Mouse (Mus musculus) forebrain, postnatal 0 days (tissue): ENCODE results near the gene Adam1a. TPM values are rescaled to one million over a fixed set of nuclear protein-coding genes. Genes with fewer than 3 reads are reported as not detected.

Experiments
- ATAC-seq: fragments of 200-750 bp; cut with Nextera tagmentation; 2 replicates; pipeline ENCODE4 v1.8.0; 2017; ENCODE audit warnings: mild to moderate bottlenecking, moderate library complexity
- DNase-seq: peaks from one replicate; pipeline ENCODE4 v3.0.0-alpha.2; 2015
- H3K27ac ChIP-seq: fragments of 300-500 bp; sonication (generic); 2 replicates; pipeline ENCODE4 v1.5.1; 2014; ENCODE audit warnings: low read depth, mild to moderate bottlenecking, antibody characterized with exemption, low read length, moderate library complexity, mixed read lengths
- H3K27me3 ChIP-seq: fragments of 300-500 bp; sonication (generic); 2 replicates; pipeline ENCODE4 v1.6.1; 2014; ENCODE audit warnings: mild to moderate bottlenecking, low read length, mixed read lengths; ENCODE audit not compliant: insufficient read depth
- H3K36me3 ChIP-seq: fragments of 300-500 bp; sonication (generic); 2 replicates; pipeline ENCODE4 v1.6.1; 2014; ENCODE audit warnings: mild to moderate bottlenecking, moderate library complexity; ENCODE audit not compliant: insufficient read depth
- H3K4me1 ChIP-seq: fragments of 300-500 bp; sonication (generic); 2 replicates; pipeline ENCODE4 v1.6.1; 2014; ENCODE audit warnings: antibody characterized with exemption; ENCODE audit not compliant: insufficient read depth
- H3K4me2 ChIP-seq: fragments of 300-500 bp; sonication (generic); 2 replicates; pipeline ENCODE4 v1.6.1; 2014; ENCODE audit warnings: low read depth, mild to moderate bottlenecking, moderate library complexity
- H3K4me3 ChIP-seq: fragments of 300-500 bp; sonication (generic); 2 replicates; pipeline ENCODE4 v1.5.1; 2014; ENCODE audit warnings: low read depth, low read length, mixed read lengths
- H3K9ac ChIP-seq: fragments of 300-500 bp; sonication (generic); 2 replicates; pipeline ENCODE4 v1.6.1; 2014; ENCODE audit warnings: mild to moderate bottlenecking
- H3K9me3 ChIP-seq: fragments of 300-500 bp; sonication (generic); 2 replicates; pipeline ENCODE4 v1.6.1; 2016; ENCODE audit warnings: low read length
- CTCF ChIP-seq: sonication (generic); IDR thresholded peaks from 2 replicates; pipeline ENCODE4 v1.5.1; 2016; ENCODE audit warnings: antibody characterized with exemption, control low read depth, low read depth
- WGBS: fragments of 180-500 bp; shearing (Covaris S2); extraction: QIAGEN DNeasy Blood & Tissue Kit; methylation state at CpG from one replicate; pipeline ENCODE4 v1.1.7; 2014; 5-methylcytosine and 5-hydroxymethylcytosine counted together
- polyA plus RNA-seq: library from polyadenylated mRNA; unstranded; fragments of >200 nt; fragmentation: Nextera tagmentation; extraction: Ambion mirVana; gene quantifications from 2 replicates; pipeline ENCODE4 v1.2.1, GENCODE M21; 2015
- total RNA-seq: library from RNA; depleted of rRNA; stranded (reverse); fragments of >200 nt; gene quantifications from 2 replicates; pipeline ENCODE4 v1.2.3, GENCODE M21; 2014; rRNA removed

Gene Adam1a
- total and polyA plus RNA-seq, 2 experiments from 2014 or later: 1.3 to 20.1 TPM

- H3K9ac ChIP-seq: no peak overlapping the region
- no peak overlapping the region for H3K4me2 ChIP-seq
- ATAC-seq (no peak), DNase-seq (no peak)
- TF ChIP-seq CTCF: no peak
- 76% methylated on average over 7 of the region's 7 CpGs for WGBS
- H3K27me3 ChIP-seq: no peaks in the 10 kb centered on the region
- no peaks in the 10 kb centered on the region for H3K4me1 ChIP-seq
- no peaks in the 10 kb centered on the region for H3K36me3 ChIP-seq
- no peak overlapping the region for H3K4me3 ChIP-seq
- no peaks in the 10 kb centered on the region for H3K9me3 ChIP-seq
- no peak overlapping the region for H3K27ac ChIP-seq
Observed at GRCm38 (mm10) chr5:121500719-121501118, 44.6 kb downstream of the Adam1a start.

- Histone ChIP-seq H3K4me3 (no peak overlapping the region), H3K27ac (no peak overlapping the region), H3K27me3 (no peaks in the 10 kb centered on the region), H3K9ac (no peak overlapping the region), H3K9me3 (no peaks in the 10 kb centered on the region), H3K36me3 (no peaks in the 10 kb centered on the region), H3K4me2 (no peak overlapping the region), H3K4me1 (no peaks in the 10 kb centered on the region)
- DNase-seq: no peak
- 74% methylated on average over 8 of the region's 8 CpGs for WGBS
- no peak for TF ChIP-seq CTCF
- ATAC-seq: no peak
Observed at GRCm38 (mm10) chr5:121493305-121493704, 52.0 kb downstream of the Adam1a start.

GRCm38 (mm10) chr5:121484801-121485200 lies 60.5 kb downstream of the Adam1a start:
- Histone ChIP-seq H3K27me3 (no peaks in the 10 kb centered on the region), H3K4me2 (no peak overlapping the region), H3K4me1 (no peaks in the 10 kb centered on the region), H3K4me3 (no peak overlapping the region), H3K36me3 (no peaks in the 10 kb centered on the region), H3K9me3 (no peaks in the 10 kb centered on the region), H3K9ac (no peak overlapping the region), H3K27ac (no peak overlapping the region)
- DNase-seq: no peak
- WGBS: 86% methylated on average over 5 of the region's 5 CpGs
- ATAC-seq: no peak
- TF ChIP-seq CTCF: no peak

- ATAC-seq (peak; percentile 25; the same call in 1 of the 2 replicates), DNase-seq (peak; percentile 85)
- Histone ChIP-seq H3K27ac (no peak overlapping the region), H3K4me3 (no peak overlapping the region), H3K4me2 (no peak overlapping the region), H3K27me3 (no peaks in the 10 kb centered on the region), H3K4me1 (no peaks in the 10 kb centered on the region), H3K9ac (no peak overlapping the region), H3K36me3 (no peaks in the 10 kb centered on the region), H3K9me3 (no peaks in the 10 kb centered on the region)
- WGBS: 27% methylated on average over 3 of the region's 3 CpGs
- peak; percentile 83 for TF ChIP-seq CTCF
Observed at GRCm38 (mm10) chr5:121477680-121478079, 67.6 kb downstream of the Adam1a start.

- DNase-seq (no peak), ATAC-seq (no peak)
- H3K27me3 ChIP-seq: no peaks in the 10 kb centered on the region
- WGBS: 96% methylated on average over 1 of the region's 1 CpGs
- H3K9ac ChIP-seq: no peak overlapping the region
- no peak overlapping the region for H3K27ac ChIP-seq
- H3K36me3 ChIP-seq: no peaks in the 10 kb centered on the region
- no peaks in the 10 kb centered on the region for H3K4me1 ChIP-seq
- no peak overlapping the region for H3K4me2 ChIP-seq
- no peaks in the 10 kb centered on the region for H3K9me3 ChIP-seq
- TF ChIP-seq CTCF: no peak
- H3K4me3 ChIP-seq: no peak overlapping the region
Observed at GRCm38 (mm10) chr5:121476040-121476439, 69.2 kb downstream of the Adam1a start.

GRCm38 (mm10) chr5:121474610-121475009 lies 70.7 kb downstream of the Adam1a start:
- Histone ChIP-seq H3K9me3 (no peaks in the 10 kb centered on the region), H3K4me2 (no peak overlapping the region), H3K4me1 (no peaks in the 10 kb centered on the region), H3K27me3 (no peaks in the 10 kb centered on the region), H3K4me3 (no peak overlapping the region), H3K9ac (no peak overlapping the region), H3K27ac (no peak overlapping the region), H3K36me3 (no peaks in the 10 kb centered on the region)
- no peak for ATAC-seq
- 66% methylated on average over 7 of the region's 7 CpGs for WGBS
- TF ChIP-seq CTCF: no peak
- no peak for DNase-seq

GRCm38 (mm10) chr5:121472411-121472810 lies 72.9 kb downstream of the Adam1a start:
- DNase-seq (no peak), ATAC-seq (no peak)
- Histone ChIP-seq H3K27ac (no peak overlapping the region), H3K9ac (no peak overlapping the region), H3K4me2 (no peak overlapping the region), H3K27me3 (no peaks in the 10 kb centered on the region), H3K36me3 (no peaks in the 10 kb centered on the region), H3K9me3 (no peaks in the 10 kb centered on the region), H3K4me1 (no peaks in the 10 kb centered on the region), H3K4me3 (no peak overlapping the region)
- WGBS: 84% methylated on average over 2 of the region's 2 CpGs
- TF ChIP-seq CTCF: no peak

GRCm38 (mm10) chr5:121469566-121469965 lies 75.7 kb downstream of the Adam1a start:
- no peak for DNase-seq
- H3K4me3 ChIP-seq: no peak overlapping the region
- no peaks in the 10 kb centered on the region for H3K27me3 ChIP-seq
- H3K9ac ChIP-seq: no peak overlapping the region
- no peak overlapping the region for H3K27ac ChIP-seq
- TF ChIP-seq CTCF: no peak
- no peaks in the 10 kb centered on the region for H3K9me3 ChIP-seq
- H3K4me1 ChIP-seq: no peaks in the 10 kb centered on the region
- no peaks in the 10 kb centered on the region for H3K36me3 ChIP-seq
- 55% methylated on average over 3 of the region's 3 CpGs for WGBS
- ATAC-seq: no peak
- H3K4me2 ChIP-seq: no peak overlapping the region

Other genes starting within 250 kb of the Adam1a start
- gene Trafd1, start 159.8 kb downstream of the Adam1a start, total RNA-seq: 131 and 141 TPM in 2 replicates
- 123 and 124 TPM in 2 replicates for gene Trafd1, start 159.8 kb downstream of the Adam1a start, polyA plus RNA-seq
- gene Naa25, start 147.5 kb downstream of the Adam1a start, total RNA-seq: 39.4 and 45.9 TPM in 2 replicates
- 33.7 and 44.1 TPM in 2 replicates for gene Naa25, start 147.5 kb downstream of the Adam1a start, polyA plus RNA-seq
- gene Tmem116, start 93.6 kb downstream of the Adam1a start, total RNA-seq: 0.24 and 0.54 TPM in 2 replicates
- 2.2 and 2.7 TPM in 2 replicates for gene Tmem116, start 93.6 kb downstream of the Adam1a start, polyA plus RNA-seq
- 123 and 141 TPM in 2 replicates for gene Erp29, start 93.0 kb downstream of the Adam1a start, total RNA-seq
- 185 and 187 TPM in 2 replicates for gene Erp29, start 93.0 kb downstream of the Adam1a start, polyA plus RNA-seq
- not detected in 2 replicates for gene Adam1b, start 42.0 kb downstream of the Adam1a start, total RNA-seq
- not detected in 2 replicates for gene Adam1b, start 42.0 kb downstream of the Adam1a start, polyA plus RNA-seq
- 0.24 and 0.31 TPM in 2 replicates for gene Gm42878, start within 50 bp of the Adam1a start, total RNA-seq
- gene Gm42878, start within 50 bp of the Adam1a start, polyA plus RNA-seq: 0.43 TPM in 1 of 2 replicates, not detected in the other
- gene Mapkapk5, start 423 bp upstream of the Adam1a start, total RNA-seq: 83.1 and 99.3 TPM in 2 replicates
- gene Mapkapk5, start 423 bp upstream of the Adam1a start, polyA plus RNA-seq: 47.5 and 50.1 TPM in 2 replicates
- 68.1 and 77.2 TPM in 2 replicates for gene Aldh2, start 48.3 kb upstream of the Adam1a start, total RNA-seq
- gene Aldh2, start 48.3 kb upstream of the Adam1a start, polyA plus RNA-seq: 89.0 and 115 TPM in 2 replicates
- 1.4 and 2.1 TPM in 2 replicates for gene Acad12, start 73.5 kb upstream of the Adam1a start, total RNA-seq
- 0.96 and 1.2 TPM in 2 replicates for gene Acad12, start 73.5 kb upstream of the Adam1a start, polyA plus RNA-seq
- gene Acad10, start 115.0 kb upstream of the Adam1a start, total RNA-seq: 2.7 and 3.0 TPM in 2 replicates
- gene Acad10, start 115.0 kb upstream of the Adam1a start, polyA plus RNA-seq: 0.59 and 1.1 TPM in 2 replicates
- 51.5 and 56.0 TPM in 2 replicates for gene Brap, start 115.1 kb upstream of the Adam1a start, total RNA-seq
- gene Brap, start 115.1 kb upstream of the Adam1a start, polyA plus RNA-seq: 42.7 and 46.6 TPM in 2 replicates
- 80.3 and 80.6 TPM in 2 replicates for gene Atxn2, start 165.9 kb upstream of the Adam1a start, total RNA-seq
- gene Atxn2, start 165.9 kb upstream of the Adam1a start, polyA plus RNA-seq: 71.3 and 92.3 TPM in 2 replicates